Mouse (Mus musculus): ENCODE data around the gene Lss. TPM values are rescaled to one million over a fixed set of nuclear protein-coding genes. Genes with fewer than 3 reads are reported as not detected.

Gene Lss
- 44.0 and 52.3 TPM in 2 replicates for polyA plus RNA-seq (2015; fragmentation: Nextera tagmentation; extraction: Ambion mirVana)

DNA sequence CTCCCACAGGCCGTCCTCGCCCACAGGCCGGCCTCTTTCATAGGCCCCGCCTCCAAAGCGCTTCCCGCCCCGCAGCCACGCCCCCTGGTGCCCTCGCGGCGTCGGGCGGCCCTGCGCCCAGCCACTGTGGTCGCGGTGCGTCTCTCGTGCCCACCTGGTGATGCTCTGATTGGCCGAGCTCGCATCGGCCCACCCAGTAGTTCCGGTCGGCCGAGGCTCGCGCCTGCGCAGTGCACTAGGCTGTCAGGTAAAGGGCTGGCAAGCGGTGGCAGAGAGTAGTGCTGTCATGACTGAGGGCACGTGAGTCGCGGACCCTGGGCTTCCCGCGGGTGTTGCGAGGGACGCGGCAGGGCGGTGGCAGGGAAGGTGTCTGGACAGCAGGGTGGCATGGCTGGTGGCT, at the start of gene Lss:
TSS of gene Lss (plus strand) at position 214 of the 400 bp plus-strand sequence.
- ATAC-seq = peak; percentile 99
- no peaks in the 10 kb centered on the region for H3K9me3 ChIP-seq (ENCODE audit: control insufficient read depth, low read length)
- H3K9ac ChIP-seq (replicated peaks; ENCODE audit: low read depth, low read length) = peak within 1 kb of the TSS; percentile 73
- peak within 1 kb of the TSS; percentile 80 for H3K27ac ChIP-seq (ENCODE audit: low read length)
- WGBS = 0% methylated on average over 37 of the region's 37 CpGs
- H3K4me2 ChIP-seq (ENCODE audit: low read length) = peak within 1 kb of the TSS; percentile 81
- no peaks in the 10 kb centered on the region for H3K27me3 ChIP-seq (replicated peaks; ENCODE audit: control insufficient read depth, insufficient read depth, low read length)
- peak within 1 kb of the TSS; percentile 66 for H3K4me3 ChIP-seq (replicated peaks; ENCODE audit: low read length)
- H3K4me1 ChIP-seq (replicated peaks; ENCODE audit: control insufficient read depth, insufficient read depth, low read length) = peaks cover 15% of the 10 kb centered on the region
- peaks cover 14% of the 10 kb centered on the region for H3K36me3 ChIP-seq (ENCODE audit: control insufficient read depth, insufficient read depth)

DNA sequence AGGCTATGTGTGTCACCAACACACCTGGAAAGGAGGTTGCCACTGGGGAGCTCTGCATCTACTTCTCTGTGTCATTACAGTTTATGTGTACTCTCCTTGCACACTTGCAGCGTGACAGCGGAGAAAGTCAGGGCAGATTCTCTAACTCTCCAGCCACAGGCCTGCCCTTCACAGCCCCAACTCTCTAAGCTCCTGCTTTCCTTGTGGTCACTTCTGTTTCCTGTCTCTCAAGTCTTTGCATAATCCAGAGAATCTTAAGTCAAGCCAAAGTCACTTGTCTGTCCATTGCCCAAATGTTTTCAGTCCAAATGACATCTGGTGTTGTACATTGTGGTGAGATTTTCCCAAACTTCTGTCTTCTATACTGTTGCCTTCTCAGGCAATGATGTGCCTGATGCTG, 45.1 kb upstream of the Lss start:
- H3K27ac ChIP-seq (ENCODE audit: low read length) = no peak overlapping the region
- no peaks in the 10 kb centered on the region for H3K4me1 ChIP-seq (replicated peaks; ENCODE audit: control insufficient read depth, insufficient read depth, low read length)
- H3K4me3 ChIP-seq (replicated peaks; ENCODE audit: low read length) = no peak overlapping the region
- H3K36me3 ChIP-seq (ENCODE audit: control insufficient read depth, insufficient read depth) = peaks cover 61% of the 10 kb centered on the region
- H3K4me2 ChIP-seq (ENCODE audit: low read length) = no peak overlapping the region
- no peak for ATAC-seq
- 94% methylated on average over 2 of the region's 2 CpGs for WGBS
- no peak overlapping the region for H3K9ac ChIP-seq (replicated peaks; ENCODE audit: low read depth, low read length)
- no peaks in the 10 kb centered on the region for H3K27me3 ChIP-seq (replicated peaks; ENCODE audit: control insufficient read depth, insufficient read depth, low read length)
- no peaks in the 10 kb centered on the region for H3K9me3 ChIP-seq (ENCODE audit: control insufficient read depth, low read length)

DNA sequence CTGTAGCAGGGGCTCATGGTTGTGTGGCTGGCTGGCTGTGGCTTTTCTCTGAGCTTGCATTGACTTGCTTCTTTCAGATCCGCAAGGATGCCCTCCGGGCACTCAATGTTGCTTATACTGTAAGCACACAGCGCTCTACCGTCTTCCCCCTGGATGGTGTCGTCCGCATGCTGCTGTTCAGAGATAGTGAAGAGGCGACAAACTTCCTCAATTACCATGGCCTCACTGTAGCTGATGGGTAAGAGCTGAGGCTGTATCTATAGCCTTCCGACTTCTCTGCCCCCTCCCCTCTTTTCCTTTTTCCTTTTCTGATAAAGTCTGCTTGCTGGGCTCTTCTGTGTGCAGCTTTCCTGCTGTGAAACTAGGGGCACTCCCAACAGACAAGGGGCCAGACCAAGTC, 43.1 kb upstream of the Lss start:
- Histone ChIP-seq H3K27me3 (replicated peaks; ENCODE audit: control insufficient read depth, insufficient read depth, low read length) (no peaks in the 10 kb centered on the region), H3K9me3 (ENCODE audit: control insufficient read depth, low read length) (no peaks in the 10 kb centered on the region), H3K4me1 (replicated peaks; ENCODE audit: control insufficient read depth, insufficient read depth, low read length) (no peaks in the 10 kb centered on the region), H3K36me3 (ENCODE audit: control insufficient read depth, insufficient read depth) (peaks cover 59% of the 10 kb centered on the region), H3K4me2 (ENCODE audit: low read length) (no peak overlapping the region), H3K4me3 (replicated peaks; ENCODE audit: low read length) (no peak overlapping the region), H3K27ac (ENCODE audit: low read length) (no peak overlapping the region), H3K9ac (replicated peaks; ENCODE audit: low read depth, low read length) (no peak overlapping the region)
- no peak for ATAC-seq
- WGBS = 96% methylated on average over 8 of the region's 8 CpGs

DNA sequence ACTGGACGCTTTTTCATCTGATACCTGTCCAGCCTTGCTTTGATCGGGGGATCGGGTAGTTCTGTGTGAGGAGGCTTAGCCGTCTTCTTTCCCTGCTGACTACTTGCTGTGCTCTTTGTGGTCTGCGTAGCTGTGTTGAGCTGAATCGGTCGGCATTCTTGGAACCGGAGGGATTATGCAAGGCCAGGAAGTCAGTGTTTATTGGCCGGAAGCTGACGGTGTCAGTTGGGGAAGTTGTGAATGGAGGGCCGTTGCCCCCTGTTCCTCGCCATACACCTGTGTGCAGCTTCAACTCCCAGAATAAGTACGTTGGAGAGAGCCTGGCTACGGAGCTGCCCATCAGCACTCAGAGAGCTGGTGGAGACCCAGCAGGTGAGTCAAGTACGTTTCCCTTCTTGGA, 42.2 kb upstream of the Lss start:
- no peak for ATAC-seq
- Histone ChIP-seq H3K4me1 (replicated peaks; ENCODE audit: control insufficient read depth, insufficient read depth, low read length) (no peaks in the 10 kb centered on the region), H3K4me3 (replicated peaks; ENCODE audit: low read length) (no peak overlapping the region), H3K4me2 (ENCODE audit: low read length) (no peak overlapping the region), H3K27ac (ENCODE audit: low read length) (no peak overlapping the region), H3K27me3 (replicated peaks; ENCODE audit: control insufficient read depth, insufficient read depth, low read length) (no peaks in the 10 kb centered on the region), H3K9ac (replicated peaks; ENCODE audit: low read depth, low read length) (no peak overlapping the region), H3K36me3 (ENCODE audit: control insufficient read depth, insufficient read depth) (peaks cover 62% of the 10 kb centered on the region), H3K9me3 (ENCODE audit: control insufficient read depth, low read length) (no peaks in the 10 kb centered on the region)
- WGBS = 97% methylated on average over 15 of the region's 15 CpGs

DNA sequence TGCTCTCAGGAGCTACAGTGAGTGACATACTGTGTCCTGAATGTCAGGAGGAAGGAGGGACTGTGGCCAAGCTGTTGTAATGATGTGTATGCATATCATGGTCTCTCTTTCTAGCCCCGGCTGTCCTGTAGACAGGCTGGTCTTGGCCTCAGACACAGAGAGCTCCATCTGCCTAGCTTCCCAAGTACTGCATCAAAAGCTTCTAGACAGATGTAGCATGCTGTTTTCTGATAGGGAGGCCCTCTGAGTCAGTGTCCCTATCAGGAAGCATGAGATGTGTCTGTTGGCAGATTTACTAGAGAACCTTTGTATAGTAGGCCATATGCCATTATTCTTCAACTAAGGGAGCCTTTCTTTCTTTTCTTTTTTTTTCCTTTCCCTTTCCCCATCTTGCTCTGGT, 37.9 kb upstream of the Lss start:
- Histone ChIP-seq H3K4me2 (ENCODE audit: low read length) (no peak overlapping the region), H3K4me3 (replicated peaks; ENCODE audit: low read length) (no peak overlapping the region), H3K9me3 (ENCODE audit: control insufficient read depth, low read length) (no peaks in the 10 kb centered on the region), H3K36me3 (ENCODE audit: control insufficient read depth, insufficient read depth) (peaks cover 58% of the 10 kb centered on the region), H3K4me1 (replicated peaks; ENCODE audit: control insufficient read depth, insufficient read depth, low read length) (no peaks in the 10 kb centered on the region), H3K27me3 (replicated peaks; ENCODE audit: control insufficient read depth, insufficient read depth, low read length) (no peaks in the 10 kb centered on the region), H3K27ac (ENCODE audit: low read length) (no peak overlapping the region), H3K9ac (replicated peaks; ENCODE audit: low read depth, low read length) (no peak overlapping the region)
- WGBS = 85% methylated on average over 1 of the region's 1 CpGs
- ATAC-seq = no peak

DNA sequence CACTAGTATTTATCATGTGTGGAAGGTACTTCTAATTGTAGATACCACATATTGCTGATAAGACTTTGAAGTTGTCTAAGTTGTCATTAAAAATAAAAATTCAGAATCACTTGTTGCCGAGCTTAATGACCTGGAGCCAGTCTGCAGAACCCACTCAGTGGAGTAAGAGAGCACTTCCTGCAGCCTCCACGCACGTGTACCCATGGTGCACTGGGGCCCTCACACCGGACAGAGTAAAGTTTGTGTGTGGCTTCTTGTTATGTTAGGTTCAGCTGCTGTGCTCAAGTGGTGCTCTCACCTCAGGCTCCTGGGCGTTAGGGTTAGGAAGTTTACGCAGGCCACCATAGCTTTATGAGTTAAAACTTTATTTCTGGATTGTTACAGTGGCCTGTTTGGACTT, 35.9 kb upstream of the Lss start:
- Histone ChIP-seq H3K4me3 (replicated peaks; ENCODE audit: low read length) (no peak overlapping the region), H3K9ac (replicated peaks; ENCODE audit: low read depth, low read length) (no peak overlapping the region), H3K4me2 (ENCODE audit: low read length) (no peak overlapping the region), H3K27ac (ENCODE audit: low read length) (no peak overlapping the region), H3K36me3 (ENCODE audit: control insufficient read depth, insufficient read depth) (peaks cover 43% of the 10 kb centered on the region), H3K9me3 (ENCODE audit: control insufficient read depth, low read length) (no peaks in the 10 kb centered on the region), H3K27me3 (replicated peaks; ENCODE audit: control insufficient read depth, insufficient read depth, low read length) (no peaks in the 10 kb centered on the region), H3K4me1 (replicated peaks; ENCODE audit: control insufficient read depth, insufficient read depth, low read length) (no peaks in the 10 kb centered on the region)
- 93% methylated on average over 6 of the region's 6 CpGs for WGBS
- ATAC-seq = no peak

DNA sequence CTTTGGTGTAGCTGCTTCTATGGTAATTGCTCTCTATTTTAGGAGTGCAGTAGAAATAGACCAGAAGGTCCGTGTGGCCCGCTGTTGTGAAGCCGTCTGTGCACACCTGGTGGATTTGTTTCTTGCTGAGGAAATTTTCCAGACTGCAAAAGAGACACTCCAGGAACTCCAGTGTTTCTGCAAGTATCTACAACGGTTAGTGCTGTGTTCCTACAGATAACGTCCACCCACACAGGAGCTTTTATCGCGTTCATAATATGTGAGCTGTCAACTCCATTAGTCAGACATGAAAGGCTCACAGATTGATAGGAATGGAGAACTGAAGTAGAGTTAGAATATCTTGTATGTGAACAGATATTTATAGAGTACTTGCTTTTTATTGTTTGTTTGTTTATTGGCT, 35.0 kb upstream of the Lss start:
- H3K27me3 ChIP-seq (replicated peaks; ENCODE audit: control insufficient read depth, insufficient read depth, low read length) = no peaks in the 10 kb centered on the region
- H3K36me3 ChIP-seq (ENCODE audit: control insufficient read depth, insufficient read depth) = peaks cover 39% of the 10 kb centered on the region
- H3K9ac ChIP-seq (replicated peaks; ENCODE audit: low read depth, low read length) = no peak overlapping the region
- no peaks in the 10 kb centered on the region for H3K9me3 ChIP-seq (ENCODE audit: control insufficient read depth, low read length)
- ATAC-seq = no peak
- H3K4me1 ChIP-seq (replicated peaks; ENCODE audit: control insufficient read depth, insufficient read depth, low read length) = no peaks in the 10 kb centered on the region
- H3K4me2 ChIP-seq (ENCODE audit: low read length) = no peak overlapping the region
- no peak overlapping the region for H3K27ac ChIP-seq (ENCODE audit: low read length)
- H3K4me3 ChIP-seq (replicated peaks; ENCODE audit: low read length) = no peak overlapping the region
- WGBS = 95% methylated on average over 7 of the region's 7 CpGs

DNA sequence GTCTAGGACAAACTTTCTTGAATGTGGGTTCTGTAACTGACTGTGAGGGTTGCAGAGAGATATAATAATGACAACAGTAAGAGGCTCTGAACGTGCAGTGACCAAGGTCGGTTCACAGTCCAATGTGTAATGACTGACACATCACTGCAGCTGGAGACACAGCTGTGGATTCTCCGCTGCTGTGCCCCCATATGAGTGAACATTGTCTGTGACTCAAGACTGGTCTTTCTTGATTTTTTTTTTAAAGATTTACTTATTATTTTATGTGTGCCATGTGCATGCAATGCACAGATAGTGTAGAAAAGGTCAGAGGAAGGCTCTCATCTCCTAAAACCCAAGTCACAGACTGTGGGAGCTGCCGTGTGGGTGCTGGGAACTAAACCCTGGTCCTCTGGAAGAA, 33.9 kb upstream of the Lss start:
- no peak overlapping the region for H3K4me2 ChIP-seq (ENCODE audit: low read length)
- no peak for ATAC-seq
- peaks cover 37% of the 10 kb centered on the region for H3K36me3 ChIP-seq (ENCODE audit: control insufficient read depth, insufficient read depth)
- no peaks in the 10 kb centered on the region for H3K27me3 ChIP-seq (replicated peaks; ENCODE audit: control insufficient read depth, insufficient read depth, low read length)
- H3K4me3 ChIP-seq (replicated peaks; ENCODE audit: low read length) = no peak overlapping the region
- H3K9me3 ChIP-seq (ENCODE audit: control insufficient read depth, low read length) = no peaks in the 10 kb centered on the region
- no peak overlapping the region for H3K27ac ChIP-seq (ENCODE audit: low read length)
- WGBS = 95% methylated on average over 4 of the region's 4 CpGs
- H3K9ac ChIP-seq (replicated peaks; ENCODE audit: low read depth, low read length) = no peak overlapping the region
- H3K4me1 ChIP-seq (replicated peaks; ENCODE audit: control insufficient read depth, insufficient read depth, low read length) = no peaks in the 10 kb centered on the region

DNA sequence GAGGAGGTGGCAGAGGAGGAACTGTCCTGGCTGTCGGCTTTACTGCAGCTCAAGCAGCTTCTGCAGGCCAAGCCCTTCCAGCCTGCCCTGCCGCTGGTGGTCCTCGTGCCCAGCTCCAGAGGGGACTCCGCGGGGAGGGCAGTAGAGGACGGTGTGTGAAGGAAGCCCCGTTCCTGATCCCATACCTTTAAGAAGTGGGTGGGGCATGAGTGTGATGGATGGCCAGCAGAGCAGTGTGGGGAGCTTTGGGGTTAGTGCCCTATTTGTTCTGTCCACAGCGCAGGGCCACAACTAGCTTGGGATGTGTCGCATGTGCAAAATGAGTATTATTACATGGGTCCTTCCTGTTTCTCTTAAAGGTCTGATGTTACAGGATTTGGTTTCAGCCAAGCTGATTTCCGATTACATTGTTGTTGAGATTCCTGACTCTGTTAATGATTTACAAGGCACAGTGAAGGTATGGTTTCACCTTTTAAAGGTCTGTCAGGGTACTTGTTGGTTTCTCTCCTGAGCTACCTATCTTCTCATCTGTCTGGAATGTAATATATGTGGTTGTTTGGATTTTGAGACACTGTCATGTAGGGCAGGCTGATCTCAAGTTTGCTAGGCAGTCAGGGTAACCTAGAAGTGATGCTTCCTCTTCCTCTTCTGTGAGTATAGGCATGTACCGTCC, 27.0 kb upstream of the Lss start:
- H3K4me1 ChIP-seq (replicated peaks; ENCODE audit: control insufficient read depth, insufficient read depth, low read length) = no peaks in the 10 kb centered on the region
- H3K4me2 ChIP-seq (ENCODE audit: low read length) = no peak overlapping the region
- no peaks in the 10 kb centered on the region for H3K9me3 ChIP-seq (ENCODE audit: control insufficient read depth, low read length)
- no peak for ATAC-seq
- H3K9ac ChIP-seq (replicated peaks; ENCODE audit: low read depth, low read length) = no peak overlapping the region
- no peak overlapping the region for H3K4me3 ChIP-seq (replicated peaks; ENCODE audit: low read length)
- no peak overlapping the region for H3K27ac ChIP-seq (ENCODE audit: low read length)
- 97% methylated on average over 11 of the region's 11 CpGs for WGBS
- no peaks in the 10 kb centered on the region for H3K27me3 ChIP-seq (replicated peaks; ENCODE audit: control insufficient read depth, insufficient read depth, low read length)
- peaks cover 55% of the 10 kb centered on the region for H3K36me3 ChIP-seq (ENCODE audit: control insufficient read depth, insufficient read depth)

DNA sequence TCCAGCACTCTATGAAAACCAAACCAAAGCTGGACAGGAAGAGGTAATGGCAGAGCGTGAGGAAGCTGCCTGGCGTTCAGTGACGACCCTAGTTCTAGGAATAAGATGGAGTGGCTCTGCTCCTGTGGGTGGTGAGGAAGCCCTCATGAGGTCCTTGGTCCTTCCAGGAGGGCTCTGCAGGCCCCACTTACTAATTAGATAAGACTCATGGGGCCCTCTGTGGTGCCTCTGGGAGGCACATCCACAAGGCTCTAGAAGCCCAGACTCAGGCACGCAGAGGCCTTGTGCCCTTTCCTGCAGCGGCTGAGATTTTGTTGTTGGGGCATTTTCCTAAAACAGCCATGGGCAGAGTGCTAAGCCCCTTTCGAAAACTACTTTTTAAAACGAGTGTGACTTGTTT, 25.5 kb upstream of the Lss start:
- ATAC-seq = no peak
- Histone ChIP-seq H3K9me3 (ENCODE audit: control insufficient read depth, low read length) (no peaks in the 10 kb centered on the region), H3K27me3 (replicated peaks; ENCODE audit: control insufficient read depth, insufficient read depth, low read length) (no peaks in the 10 kb centered on the region), H3K4me1 (replicated peaks; ENCODE audit: control insufficient read depth, insufficient read depth, low read length) (no peaks in the 10 kb centered on the region), H3K27ac (ENCODE audit: low read length) (no peak overlapping the region), H3K9ac (replicated peaks; ENCODE audit: low read depth, low read length) (no peak overlapping the region), H3K36me3 (ENCODE audit: control insufficient read depth, insufficient read depth) (peaks cover 56% of the 10 kb centered on the region), H3K4me3 (replicated peaks; ENCODE audit: low read length) (no peak overlapping the region), H3K4me2 (ENCODE audit: low read length) (no peak overlapping the region)
- WGBS = 96% methylated on average over 7 of the region's 7 CpGs

Measured in forebrain, embryonic 16.5 days (tissue).